Mouse (Mus musculus) limb, embryonic 14.5 days (tissue): ENCODE data around the gene Rpp30. TPM values are rescaled to one million over a fixed set of nuclear protein-coding genes. Genes with fewer than 3 reads are reported as not detected.

Experiments used
- ATAC-seq: fragments of 200-750 bp; cut with Nextera tagmentation; 2 replicates; pipeline ENCODE4 v1.8.0; 2017; ENCODE audit warnings: low read depth, moderate number of reproducible peaks, moderate TSS enrichment; ENCODE audit not compliant: low FRiP score
- DNase-seq: peaks from one replicate; pipeline ENCODE4 v3.0.0-alpha.2; 2015; ENCODE audit warnings: low spot score
- H3K27ac ChIP-seq: fragments of 300-500 bp; sonication (generic); replicated peaks from 2 replicates; pipeline ENCODE4 v1.5.1; 2014; ENCODE audit warnings: low read depth, mild to moderate bottlenecking, low read length, moderate library complexity, mixed read lengths
- H3K27me3 ChIP-seq: fragments of 300-500 bp; sonication (generic); 2 replicates; pipeline ENCODE4 v1.6.1; 2014; ENCODE audit warnings: low read length, mixed read lengths; ENCODE audit not compliant: control insufficient read depth, insufficient read depth
- H3K36me3 ChIP-seq: fragments of 300-500 bp; sonication (generic); 2 replicates; pipeline ENCODE4 v1.6.1; 2014; ENCODE audit warnings: mild to moderate bottlenecking, low read length, moderate library complexity, mixed read lengths; ENCODE audit not compliant: control insufficient read depth, insufficient read depth
- H3K4me1 ChIP-seq: fragments of 300-500 bp; sonication (generic); 2 replicates; pipeline ENCODE4 v1.6.1; 2014; ENCODE audit warnings: antibody characterized with exemption, low read length, mixed read lengths; ENCODE audit not compliant: control insufficient read depth, insufficient read depth
- H3K4me2 ChIP-seq: fragments of 300-500 bp; sonication (generic); replicated peaks from 2 replicates; pipeline ENCODE4 v1.6.1; 2014; ENCODE audit warnings: low read depth, mild to moderate bottlenecking, low read length, moderate library complexity; ENCODE audit not compliant: severe bottlenecking
- H3K4me3 ChIP-seq: fragments of 300-500 bp; sonication (generic); replicated peaks from 2 replicates; pipeline ENCODE4 v1.5.1; 2014; ENCODE audit warnings: low read length
- H3K9ac ChIP-seq: fragments of 300-500 bp; sonication (generic); 2 replicates; pipeline ENCODE4 v1.6.1; 2014; ENCODE audit warnings: mild to moderate bottlenecking, low read depth, low read length, moderate library complexity; ENCODE audit not compliant: severe bottlenecking
- H3K9me3 ChIP-seq: fragments of 300-500 bp; sonication (generic); 2 replicates; pipeline ENCODE4 v1.6.1; 2016; ENCODE audit warnings: low read length; ENCODE audit not compliant: control insufficient read depth
- POLR2A ChIP-seq: fragments of 200-500 bp; IDR thresholded peaks from 2 replicates; pipeline ENCODE4 v1.8.0; 2012; ENCODE audit warnings: inconsistent platforms, mild to moderate bottlenecking, moderate library complexity, borderline replicate concordance; ENCODE audit not compliant: insufficient read depth, insufficient read length; ENCODE audit errors: extremely low read depth
- WGBS: fragments of 180-500 bp; shearing (Covaris S2); extraction: QIAGEN DNeasy Blood & Tissue Kit; methylation state at CpG from one replicate; pipeline ENCODE4 v1.1.7; 2014; 5-methylcytosine and 5-hydroxymethylcytosine counted together
- polyA plus RNA-seq, 2 experiments: library from polyadenylated mRNA; depleted of rRNA in 1 of 2; stranded (reverse) in 1 of 2; unstranded in 1 of 2; fragments of >200 nt; fragmentation: Nextera tagmentation in 1 of 2; extraction: Ambion mirVana in 1 of 2; gene quantifications; 2 replicates each; pipeline versions ENCODE4 v1.2.1 to v1.2.3; 2012 to 2014

Rpp30 gene
- polyA plus RNA-seq, 2 experiments = 27.5 to 67.5 TPM

GRCm38 (mm10) chr19:36062801-36063529 is 20.6 kb upstream of the Rpp30 start:
- H3K4me1 ChIP-seq = no peaks in the 10 kb centered on the region

GRCm38 (mm10) chr19:36082606-36083261 is 782 bp upstream of the Rpp30 start:
- Histone ChIP-seq H3K36me3 (no peaks in the 10 kb centered on the region; the same call in 1 of the 2 replicates), H3K27me3 (no peaks in the 10 kb centered on the region), H3K4me3 (peak overlapping the region; percentile 77), H3K9me3 (no peaks in the 10 kb centered on the region), H3K4me2 (peak overlapping the region; percentile 81), H3K4me1 (peaks cover 6% of the 10 kb centered on the region; the same call in 1 of the 2 replicates), H3K9ac (peak overlapping the region; percentile 58), H3K27ac (peak overlapping the region; percentile 48; the same call in 1 of the 2 replicates)
- TF ChIP-seq POLR2A = no peak
- DNase-seq = peak; percentile 85
- ATAC-seq = peak; percentile 79
- WGBS = 46% methylated on average over 7 of the region's 7 CpGs

More at GRCm38 (mm10) chr19:36062801-36063529, 20.6 kb upstream of the Rpp30 start:
- Histone ChIP-seq H3K4me3 (no peak overlapping the region), H3K36me3 (no peaks in the 10 kb centered on the region), H3K9me3 (no peaks in the 10 kb centered on the region), H3K4me2 (no peak overlapping the region), H3K27ac (no peak overlapping the region), H3K27me3 (peaks cover 9% of the 10 kb centered on the region), H3K9ac (no peak overlapping the region)
- WGBS = 72% methylated on average over 2 of the region's 2 CpGs
- DNase-seq (no peak), ATAC-seq (no peak)
- no peak for TF ChIP-seq POLR2A

GRCm38 (mm10) chr19:36090781-36091180 is 7.3 kb downstream of the Rpp30 start:
- no peak for ATAC-seq
- H3K36me3 ChIP-seq = peaks cover 55% of the 10 kb centered on the region

GRCm38 (mm10) chr19:36097194-36097593 is 13.7 kb downstream of the Rpp30 start:
- H3K9ac ChIP-seq = no peak overlapping the region
- DNase-seq (no peak), ATAC-seq (no peak)
- H3K9me3 ChIP-seq = no peaks in the 10 kb centered on the region
- no peaks in the 10 kb centered on the region for H3K4me1 ChIP-seq
- WGBS = 85% methylated on average over 3 of the region's 3 CpGs
- no peak overlapping the region for H3K4me2 ChIP-seq
- H3K27me3 ChIP-seq = no peaks in the 10 kb centered on the region
- TF ChIP-seq POLR2A = no peak
- peaks cover 62% of the 10 kb centered on the region for H3K36me3 ChIP-seq
- no peak overlapping the region for H3K27ac ChIP-seq
- H3K4me3 ChIP-seq = no peak overlapping the region

More at GRCm38 (mm10) chr19:36090781-36091180, 7.3 kb downstream of the Rpp30 start:
- DNase-seq = peak; percentile 56
- Histone ChIP-seq H3K4me3 (no peak overlapping the region), H3K27ac (no peak overlapping the region), H3K9ac (no peak overlapping the region), H3K4me2 (no peak overlapping the region), H3K27me3 (no peaks in the 10 kb centered on the region), H3K4me1 (no peaks in the 10 kb centered on the region), H3K9me3 (no peaks in the 10 kb centered on the region)
- TF ChIP-seq POLR2A = no peak
- WGBS = 56% methylated on average over 5 of the region's 5 CpGs

GRCm38 (mm10) chr19:36098265-36098664 is 14.7 kb downstream of the Rpp30 start:
- no peaks in the 10 kb centered on the region for H3K9me3 ChIP-seq
- no peak overlapping the region for H3K27ac ChIP-seq
- no peak overlapping the region for H3K4me2 ChIP-seq
- H3K36me3 ChIP-seq = peaks cover 59% of the 10 kb centered on the region
- WGBS = 95% methylated on average over 1 of the region's 1 CpGs
- TF ChIP-seq POLR2A = no peak
- DNase-seq (no peak), ATAC-seq (no peak)
- no peaks in the 10 kb centered on the region for H3K4me1 ChIP-seq
- H3K9ac ChIP-seq = no peak overlapping the region
- no peak overlapping the region for H3K4me3 ChIP-seq
- no peaks in the 10 kb centered on the region for H3K27me3 ChIP-seq
